Mouse (Mus musculus): ENCODE data around the gene Iah1.

The Iah1 gene

DNA sequence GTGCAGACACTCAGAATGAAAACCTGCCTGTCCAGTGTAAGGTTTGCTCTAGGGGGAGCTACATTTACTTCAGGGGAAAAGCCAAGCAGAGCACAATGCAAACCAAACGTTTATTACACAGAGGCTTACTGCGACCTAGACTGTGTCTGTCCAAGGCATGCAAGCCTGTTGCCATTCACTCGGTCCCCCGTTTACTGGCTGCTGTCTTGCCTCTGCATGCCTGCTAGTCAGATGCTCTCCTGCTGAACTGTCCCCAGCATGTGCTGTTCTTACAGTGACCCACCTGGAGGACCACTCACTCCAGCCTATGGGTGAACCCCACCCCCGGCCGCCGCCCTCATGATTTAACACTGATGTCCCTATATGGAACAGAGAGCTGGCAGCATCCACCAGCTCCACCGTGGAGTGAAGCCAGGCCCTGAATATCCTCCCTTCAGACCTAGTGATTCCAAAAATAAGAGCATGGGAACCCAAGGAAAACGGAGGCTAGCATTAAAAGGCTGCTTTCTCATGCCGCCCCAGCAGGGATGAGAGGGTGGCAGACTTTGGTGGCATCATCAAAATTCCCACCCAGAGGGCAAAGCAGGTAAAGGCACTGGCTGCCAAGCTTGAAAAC, 14.9 kb downstream of the Iah1 start:
- H3K36me3 ChIP-seq (ENCODE audit: control insufficient read depth, insufficient read depth, low read length, poor library complexity, severe bottlenecking): peaks cover 8% of the 10 kb centered on the region
- no peaks in the 10 kb centered on the region for H3K27me3 ChIP-seq (ENCODE audit: control insufficient read depth, insufficient read depth, low read length, poor library complexity, severe bottlenecking)
- DNase-seq (ENCODE audit: low read depth, low spot score): no peak

DNA sequence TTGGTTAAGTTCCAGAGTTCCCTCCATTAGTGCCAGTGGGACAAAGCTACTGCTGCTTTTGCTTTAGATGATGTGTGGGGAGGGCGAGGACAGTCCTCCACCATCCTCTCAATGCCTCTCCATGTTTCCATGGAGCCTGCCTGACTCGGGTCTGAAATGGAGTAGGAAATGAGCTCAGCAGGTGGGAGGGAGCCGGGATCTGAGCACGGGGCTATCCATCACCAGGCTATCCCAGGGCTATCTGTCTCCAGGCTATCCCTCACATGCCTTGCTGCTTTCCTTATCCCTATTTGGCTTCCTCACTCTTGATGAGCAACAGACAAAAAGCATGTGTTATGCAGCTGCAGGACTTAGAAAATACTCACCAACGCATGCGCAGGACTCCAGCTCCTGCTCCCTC, 15.5 kb downstream of the Iah1 start:
- DNase-seq (ENCODE audit: low read depth, low spot score): no peak
- no peaks in the 10 kb centered on the region for H3K27me3 ChIP-seq (ENCODE audit: control insufficient read depth, insufficient read depth, low read length, poor library complexity, severe bottlenecking)
- peaks cover 11% of the 10 kb centered on the region for H3K36me3 ChIP-seq (ENCODE audit: control insufficient read depth, insufficient read depth, low read length, poor library complexity, severe bottlenecking)

DNA sequence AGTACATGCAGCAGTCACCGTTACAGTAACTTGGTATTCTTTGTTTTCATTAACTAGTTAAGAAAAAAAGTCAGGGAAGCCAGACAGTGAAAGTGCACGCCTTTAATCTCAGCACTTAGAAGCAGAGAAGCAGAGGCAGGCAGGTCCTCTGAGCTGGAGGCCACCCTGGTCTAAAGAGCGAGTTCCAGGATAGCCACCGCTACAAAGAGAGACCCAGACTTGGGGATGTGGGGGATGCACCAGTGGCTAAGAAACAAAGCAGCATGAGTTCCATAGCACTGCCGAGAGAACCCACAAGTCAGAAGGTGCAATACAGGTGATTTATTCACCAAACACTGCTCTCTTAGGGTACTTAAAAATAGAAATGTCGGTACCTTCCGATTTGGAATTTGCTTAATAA, 16.8 kb downstream of the Iah1 start:
- no peak for DNase-seq (ENCODE audit: low read depth, low spot score)
- no peaks in the 10 kb centered on the region for H3K27me3 ChIP-seq (ENCODE audit: control insufficient read depth, insufficient read depth, low read length, poor library complexity, severe bottlenecking)
- peaks cover 12% of the 10 kb centered on the region for H3K36me3 ChIP-seq (ENCODE audit: control insufficient read depth, insufficient read depth, low read length, poor library complexity, severe bottlenecking)

DNA sequence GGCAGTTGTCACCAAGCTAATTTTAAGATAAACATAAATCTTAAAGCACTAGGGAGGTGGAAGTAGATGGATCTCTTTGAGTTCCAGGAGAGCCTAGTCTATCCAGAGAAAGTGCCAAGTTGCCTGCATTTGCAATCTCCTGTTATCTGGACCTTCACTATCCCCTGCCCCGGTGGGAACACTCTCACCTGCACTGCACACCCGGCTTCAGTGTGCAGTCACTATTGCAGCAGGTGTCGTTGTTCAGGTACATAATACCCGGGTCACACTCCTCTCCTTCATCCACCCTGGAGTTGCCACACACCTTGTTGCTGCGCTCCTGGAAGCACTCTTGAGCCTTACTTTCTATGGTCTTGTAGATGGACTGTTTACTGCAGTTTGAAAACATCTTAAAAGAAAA, 17.6 kb downstream of the Iah1 start:
- H3K27me3 ChIP-seq (ENCODE audit: control insufficient read depth, insufficient read depth, low read length, poor library complexity, severe bottlenecking): no peaks in the 10 kb centered on the region
- peaks cover 11% of the 10 kb centered on the region for H3K36me3 ChIP-seq (ENCODE audit: control insufficient read depth, insufficient read depth, low read length, poor library complexity, severe bottlenecking)
- no peak for DNase-seq (ENCODE audit: low read depth, low spot score)

DNA sequence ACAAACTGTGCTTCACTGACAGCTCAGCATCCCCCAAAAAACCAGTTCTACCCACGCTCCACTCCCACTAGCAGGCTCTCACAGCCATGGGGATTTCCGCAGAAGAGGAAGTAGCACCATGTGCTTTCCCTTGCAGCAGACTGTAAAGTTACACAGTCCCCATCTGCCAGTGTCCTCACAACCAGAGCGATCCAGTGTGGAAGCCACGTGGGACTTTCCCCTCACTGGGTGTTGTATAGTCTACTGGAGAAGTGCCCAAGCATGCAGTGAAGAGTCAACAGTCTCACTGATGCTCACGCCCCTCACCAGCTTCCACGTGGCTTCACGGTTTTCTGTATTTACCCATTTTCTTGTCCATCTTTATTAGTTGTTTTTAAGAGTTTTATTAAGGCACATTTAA, 19.7 kb downstream of the Iah1 start:
- peak; percentile 91 for DNase-seq (ENCODE audit: low read depth, low spot score)
- peaks cover 11% of the 10 kb centered on the region for H3K36me3 ChIP-seq (ENCODE audit: control insufficient read depth, insufficient read depth, low read length, poor library complexity, severe bottlenecking)

DNA sequence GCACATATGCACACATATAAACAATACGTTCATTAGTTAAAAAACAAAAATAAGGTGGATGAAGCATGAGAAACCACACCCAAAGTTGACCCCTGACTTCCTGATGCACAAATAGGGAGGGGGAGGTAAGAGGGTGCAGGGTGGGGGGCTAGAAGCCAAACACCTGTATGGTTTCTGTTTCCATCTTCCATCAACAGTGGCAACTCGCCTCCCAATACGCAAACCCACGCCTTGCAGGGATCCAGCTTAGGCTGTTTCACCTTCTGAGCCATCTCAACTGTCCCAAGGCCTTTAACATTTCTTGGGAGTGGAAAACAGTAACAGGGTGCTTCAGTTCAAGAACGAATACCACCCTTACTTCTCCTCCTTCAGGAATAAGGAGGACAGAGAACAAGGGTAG, 21.0 kb downstream of the Iah1 start:
- Histone ChIP-seq H3K27me3 (ENCODE audit: control insufficient read depth, insufficient read depth, low read length, poor library complexity, severe bottlenecking) (no peaks in the 10 kb centered on the region), H3K36me3 (ENCODE audit: control insufficient read depth, insufficient read depth, low read length, poor library complexity, severe bottlenecking) (peaks cover 9% of the 10 kb centered on the region)

More for the DNA sequence above, 19.7 kb downstream of the Iah1 start:
- H3K27me3 ChIP-seq (ENCODE audit: control insufficient read depth, insufficient read depth, low read length, poor library complexity, severe bottlenecking): no peaks in the 10 kb centered on the region

DNA sequence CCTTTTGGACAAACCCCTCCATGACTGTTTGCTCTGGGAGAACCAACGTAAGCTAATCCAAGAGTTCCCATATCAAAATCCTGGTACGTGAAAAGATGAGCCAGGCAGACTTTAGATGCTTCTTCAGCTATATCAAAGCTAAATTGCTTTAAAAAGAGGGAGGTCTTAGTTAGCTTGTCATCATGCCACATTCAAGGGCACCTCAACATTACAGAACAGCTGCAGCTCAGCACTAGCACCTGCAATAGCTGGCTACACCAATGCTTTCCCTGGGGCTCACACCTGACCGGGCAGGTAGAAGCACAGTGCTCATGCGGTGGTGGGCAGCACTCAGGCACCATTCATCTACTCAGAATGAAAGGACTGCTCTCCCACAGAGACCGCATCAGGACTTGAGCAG, 24.5 kb downstream of the Iah1 start:
- no peak for DNase-seq (ENCODE audit: low read depth, low spot score)
- H3K36me3 ChIP-seq (ENCODE audit: control insufficient read depth, insufficient read depth, low read length, poor library complexity, severe bottlenecking): peaks cover 9% of the 10 kb centered on the region
- no peaks in the 10 kb centered on the region for H3K27me3 ChIP-seq (ENCODE audit: control insufficient read depth, insufficient read depth, low read length, poor library complexity, severe bottlenecking)

More for the DNA sequence above, 21.0 kb downstream of the Iah1 start:
- no peak for DNase-seq (ENCODE audit: low read depth, low spot score)

DNA sequence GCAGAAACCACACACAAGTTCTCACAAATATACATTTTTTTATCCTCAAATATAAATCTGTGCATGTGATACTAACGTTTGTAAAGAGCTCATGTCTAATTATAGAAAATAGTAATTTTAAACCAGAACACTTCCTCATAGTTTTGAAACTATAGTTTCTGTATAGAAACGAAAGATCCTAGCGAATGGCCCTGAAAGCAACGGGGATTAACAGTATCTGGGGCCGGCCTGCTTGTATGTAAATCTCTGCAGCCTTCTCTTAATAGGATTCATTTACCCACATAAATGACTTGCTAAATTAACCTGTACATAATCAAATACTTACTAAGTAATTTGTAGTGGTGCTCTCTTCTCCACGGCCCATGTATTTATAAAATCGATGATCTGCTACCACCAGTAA, 30.8 kb downstream of the Iah1 start:
- DNase-seq (ENCODE audit: low read depth, low spot score): peak; percentile 51
- H3K27me3 ChIP-seq (ENCODE audit: control insufficient read depth, insufficient read depth, low read length, poor library complexity, severe bottlenecking): no peaks in the 10 kb centered on the region
- H3K36me3 ChIP-seq (ENCODE audit: control insufficient read depth, insufficient read depth, low read length, poor library complexity, severe bottlenecking): peaks cover 14% of the 10 kb centered on the region

DNA sequence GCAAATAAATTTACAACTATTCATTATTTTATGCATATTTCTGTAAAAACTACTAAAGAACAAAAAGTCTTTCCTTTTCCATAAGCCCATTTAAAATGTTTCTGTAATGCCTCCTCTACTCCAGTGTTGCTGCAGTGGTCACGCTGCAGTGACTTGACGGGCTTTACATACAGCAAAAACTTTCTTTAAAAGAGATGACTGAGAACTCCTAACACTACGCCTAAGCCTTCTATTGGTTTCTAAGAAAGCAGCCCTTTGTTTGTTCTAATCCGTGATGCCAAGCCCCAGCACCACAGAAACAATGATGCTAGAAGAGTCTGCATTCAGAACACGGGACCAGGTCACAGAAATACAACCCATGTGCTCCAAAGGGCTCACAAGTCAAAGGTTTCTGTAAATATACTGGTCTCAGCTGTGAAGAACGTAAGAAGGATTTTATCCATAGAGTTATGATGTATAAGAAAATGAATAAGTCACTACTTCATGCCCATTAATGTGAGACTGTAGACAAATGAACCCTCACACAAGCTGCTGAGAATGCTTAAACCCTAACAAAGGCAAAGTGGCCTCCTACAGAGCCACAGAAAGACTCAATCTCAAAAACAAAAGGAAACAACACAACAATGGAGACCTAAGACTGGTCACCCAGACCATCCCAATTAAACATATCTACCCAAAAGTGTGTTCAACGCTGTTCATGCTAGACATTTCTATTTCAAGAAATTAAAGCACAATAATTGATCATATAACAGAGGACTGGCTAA, 34.1 kb downstream of the Iah1 start:
- DNase-seq (ENCODE audit: low read depth, low spot score): no peak
- peaks cover 20% of the 10 kb centered on the region for H3K36me3 ChIP-seq (ENCODE audit: control insufficient read depth, insufficient read depth, low read length, poor library complexity, severe bottlenecking)

DNA sequence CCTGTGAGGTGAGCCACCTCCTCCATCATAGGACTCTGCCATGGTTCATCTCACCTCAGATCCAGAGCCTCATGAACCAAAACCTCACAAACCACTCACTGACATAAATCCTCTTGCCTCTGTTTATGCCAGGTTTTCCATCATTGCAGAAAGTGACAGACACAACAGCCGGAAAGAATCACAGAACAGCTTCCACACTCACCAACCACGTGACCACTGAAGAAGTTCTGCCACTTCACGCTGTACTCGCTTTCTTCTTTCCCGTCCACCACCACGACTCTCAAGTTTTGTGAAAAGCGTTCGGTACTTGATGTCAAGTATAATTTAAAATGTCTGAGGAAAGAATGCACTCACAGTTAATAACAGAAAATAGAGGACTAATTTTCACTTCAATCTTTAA, 37.5 kb downstream of the Iah1 start:
- H3K36me3 ChIP-seq (ENCODE audit: control insufficient read depth, insufficient read depth, low read length, poor library complexity, severe bottlenecking): peaks cover 15% of the 10 kb centered on the region
- DNase-seq (ENCODE audit: low read depth, low spot score): no peak
- no peaks in the 10 kb centered on the region; the same call in 1 of the 2 replicates for H3K27me3 ChIP-seq (ENCODE audit: control insufficient read depth, insufficient read depth, low read length, poor library complexity, severe bottlenecking)

More for the DNA sequence above, 34.1 kb downstream of the Iah1 start:
- no peaks in the 10 kb centered on the region for H3K27me3 ChIP-seq (ENCODE audit: control insufficient read depth, insufficient read depth, low read length, poor library complexity, severe bottlenecking)

DNA sequence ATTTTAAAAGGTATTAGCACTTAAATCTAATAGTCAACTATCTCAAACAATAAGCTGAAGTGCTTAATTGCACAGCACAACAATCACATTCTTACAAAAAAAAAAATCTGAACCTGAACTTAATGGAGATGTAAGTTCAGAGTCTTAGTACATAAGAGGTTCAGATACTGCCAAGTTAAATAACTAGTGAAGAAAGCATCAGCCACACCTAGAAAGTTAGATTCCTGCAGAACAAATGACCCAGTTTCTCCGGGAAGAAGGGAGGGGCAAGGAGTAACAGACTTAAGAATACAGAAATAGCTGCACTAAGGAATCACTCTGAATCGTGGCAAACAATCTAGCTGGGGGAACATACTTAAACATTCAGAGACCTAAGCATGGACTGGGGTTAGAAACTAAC, 46.5 kb downstream of the Iah1 start:
- Histone ChIP-seq H3K27me3 (ENCODE audit: control insufficient read depth, insufficient read depth, low read length, poor library complexity, severe bottlenecking) (no peaks in the 10 kb centered on the region), H3K36me3 (ENCODE audit: control insufficient read depth, insufficient read depth, low read length, poor library complexity, severe bottlenecking) (no peaks in the 10 kb centered on the region)
- no peak for DNase-seq (ENCODE audit: low read depth, low spot score)

DNA sequence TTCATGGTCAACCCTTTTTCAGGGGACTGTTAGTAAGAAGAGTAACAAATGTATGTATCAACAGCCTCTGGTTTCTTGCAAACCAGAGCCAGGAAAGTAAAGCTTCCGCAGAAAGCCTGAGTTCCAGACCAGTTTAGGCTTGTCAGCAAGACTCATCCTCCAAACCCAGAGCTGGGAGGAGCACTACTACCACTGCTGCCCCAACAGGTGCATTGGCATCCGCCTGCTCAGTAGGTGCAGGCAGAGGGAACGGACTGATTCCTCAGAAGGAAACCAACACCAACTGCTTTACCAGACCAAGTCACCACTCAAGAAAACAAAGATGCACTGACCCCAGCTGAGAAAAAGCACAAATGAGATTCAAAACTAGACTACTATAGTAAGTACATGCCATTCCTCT, 47.0 kb downstream of the Iah1 start:
- no peaks in the 10 kb centered on the region for H3K36me3 ChIP-seq (ENCODE audit: control insufficient read depth, insufficient read depth, low read length, poor library complexity, severe bottlenecking)
- no peak for DNase-seq (ENCODE audit: low read depth, low spot score)
- no peaks in the 10 kb centered on the region for H3K27me3 ChIP-seq (ENCODE audit: control insufficient read depth, insufficient read depth, low read length, poor library complexity, severe bottlenecking)

DNA sequence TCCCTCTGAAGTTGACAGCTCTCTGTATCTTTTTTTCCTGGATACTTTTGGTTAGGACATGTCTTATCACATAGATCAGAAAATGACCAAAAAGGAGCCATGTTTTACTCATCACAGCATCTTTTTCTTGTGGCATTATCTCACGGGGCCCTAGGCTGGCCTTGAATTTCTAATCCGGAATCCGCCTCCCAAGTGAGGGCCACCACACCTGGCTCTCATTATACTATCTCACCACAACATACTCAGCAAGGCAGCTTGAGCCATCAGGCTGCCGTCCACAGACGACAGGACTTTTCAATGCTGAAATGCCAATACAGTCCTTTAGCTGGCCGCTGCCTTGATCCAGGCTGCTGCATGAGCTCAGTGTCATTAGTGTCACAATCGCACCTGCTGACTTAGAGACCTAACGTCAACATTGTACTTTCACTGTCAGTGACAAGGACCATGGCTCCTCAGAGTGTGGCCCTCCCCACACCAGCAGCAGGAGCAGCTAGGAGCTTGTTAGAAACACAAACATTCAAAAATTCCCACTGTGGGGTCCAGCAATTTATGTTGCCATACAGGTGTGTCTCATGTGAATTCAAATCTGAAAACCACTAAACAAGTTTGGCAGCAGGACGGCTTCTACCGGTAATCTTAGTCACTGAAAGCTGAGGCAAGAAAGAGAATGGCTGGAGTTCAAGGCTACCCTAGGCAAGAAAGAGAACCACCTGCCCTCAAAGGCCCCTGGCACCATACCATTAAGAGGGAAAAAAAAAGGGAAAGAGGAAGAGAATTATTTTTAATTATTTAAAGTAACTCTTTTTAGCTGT, 48.6 kb downstream of the Iah1 start:
- DNase-seq (ENCODE audit: low read depth, low spot score): no peak
- Histone ChIP-seq H3K36me3 (ENCODE audit: control insufficient read depth, insufficient read depth, low read length, poor library complexity, severe bottlenecking) (no peaks in the 10 kb centered on the region), H3K27me3 (ENCODE audit: control insufficient read depth, insufficient read depth, low read length, poor library complexity, severe bottlenecking) (no peaks in the 10 kb centered on the region)

DNA sequence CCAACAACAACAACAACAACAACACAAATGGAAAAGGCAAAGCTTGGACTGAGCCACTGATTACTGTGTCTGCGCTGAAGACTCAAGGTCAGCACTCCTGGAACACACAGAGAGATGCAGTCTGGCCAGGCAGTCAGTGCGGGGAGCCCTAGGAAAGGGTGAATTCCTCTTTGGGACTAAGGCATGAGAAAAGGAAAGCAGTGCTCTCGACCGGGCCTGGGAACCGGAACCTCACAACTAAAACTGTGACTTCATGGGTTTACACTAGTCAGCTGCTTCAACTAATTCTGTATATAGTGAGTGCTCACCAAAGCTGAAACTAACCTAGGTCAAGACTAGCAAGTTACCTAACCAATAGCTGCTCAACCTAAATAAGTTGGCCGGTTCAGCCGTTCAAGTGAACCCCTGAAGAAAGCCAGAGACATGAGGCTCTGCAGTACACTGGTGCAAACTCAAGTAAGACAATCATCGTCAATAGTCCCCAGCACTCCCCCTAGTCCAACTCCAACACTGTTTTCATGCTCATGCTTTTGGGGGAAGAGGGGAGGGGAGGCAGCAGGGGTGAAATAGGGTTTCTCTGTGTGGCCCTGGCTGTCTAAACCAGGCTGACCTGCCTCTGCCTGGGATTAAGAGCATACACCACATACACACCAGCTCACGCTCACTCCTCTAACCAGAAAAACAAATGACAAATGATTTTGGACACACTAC, 52.3 kb downstream of the Iah1 start:
- H3K36me3 ChIP-seq (ENCODE audit: control insufficient read depth, insufficient read depth, low read length, poor library complexity, severe bottlenecking): no peaks in the 10 kb centered on the region
- H3K27me3 ChIP-seq (ENCODE audit: control insufficient read depth, insufficient read depth, low read length, poor library complexity, severe bottlenecking): no peaks in the 10 kb centered on the region
- DNase-seq (ENCODE audit: low read depth, low spot score): no peak

DNA sequence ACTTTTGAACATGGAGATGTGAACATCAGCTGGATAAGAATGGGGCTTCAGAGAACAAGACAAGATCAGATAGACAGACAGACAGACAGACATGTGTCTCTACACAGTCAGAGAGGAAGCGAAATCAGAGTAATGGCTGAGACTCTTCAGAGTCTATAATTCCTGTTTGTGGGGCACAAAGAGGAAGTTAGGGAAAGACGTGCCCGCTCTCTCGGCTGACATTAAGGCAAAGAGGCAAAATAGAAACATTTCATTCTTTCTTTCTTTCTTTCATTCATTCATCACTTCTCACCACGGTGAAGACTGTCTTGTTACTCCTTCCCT, 52.9 kb downstream of the Iah1 start:
- no peaks in the 10 kb centered on the region for H3K27me3 ChIP-seq (ENCODE audit: control insufficient read depth, insufficient read depth, low read length, poor library complexity, severe bottlenecking)
- H3K36me3 ChIP-seq (ENCODE audit: control insufficient read depth, insufficient read depth, low read length, poor library complexity, severe bottlenecking): no peaks in the 10 kb centered on the region
- peak; percentile 71 for DNase-seq (ENCODE audit: low read depth, low spot score)

Data from splenic B cell, adult 2 months (primary cell).